Mouse (Mus musculus) layer of hippocampus, adult 18-20 months (tissue): Measurements from ENCODE around the gene Pcgf2. TPM values are rescaled to one million over a fixed set of nuclear protein-coding genes. Genes with fewer than 3 reads are reported as not detected.
"Not testable (repeated sequence)": the region's sequence is repeated elsewhere in the genome, so short reads cannot be mapped to it uniquely, and the experiment has no call there.

Experiments used
- DNase-seq, 2 experiments: peaks; one replicate each; pipeline ENCODE4 v3.0.0; 2022; ENCODE audit warnings: low spot score in 2 of 2
- total RNA-seq, 2 experiments: library from RNA; stranded (reverse); gene quantifications; 2 replicates each; pipeline ENCODE4 v1.2.3; 2021

Pcgf2 gene
- total RNA-seq, 2 experiments from 2014 or later = 21.7 to 24.6 TPM

- no peak for DNase-seq
Measured at GRCm38 (mm10) chr11:97717369-97718280, 17.3 kb upstream of the Pcgf2 start.

DNA sequence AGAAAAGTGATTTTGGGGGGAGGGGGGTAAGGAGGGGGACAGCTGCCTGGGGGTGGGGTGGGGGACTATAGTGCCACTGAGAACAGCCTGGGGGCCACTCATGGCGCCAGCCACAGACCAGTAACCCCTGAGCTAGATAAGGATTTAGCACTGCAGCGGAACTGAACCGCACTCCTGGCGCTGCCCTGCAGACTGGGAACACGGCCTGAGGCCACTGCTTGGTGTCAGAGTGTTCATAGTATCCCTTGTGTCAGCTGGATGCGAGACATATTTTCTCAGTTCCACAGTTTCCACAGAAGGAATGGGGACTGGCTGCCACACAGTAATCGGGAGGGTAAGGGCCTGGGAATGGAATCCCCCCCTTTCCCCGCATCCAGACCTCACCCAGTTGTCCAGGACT is 15.7 kb upstream of the Pcgf2 start:
- DNase-seq = no peak

DNA sequence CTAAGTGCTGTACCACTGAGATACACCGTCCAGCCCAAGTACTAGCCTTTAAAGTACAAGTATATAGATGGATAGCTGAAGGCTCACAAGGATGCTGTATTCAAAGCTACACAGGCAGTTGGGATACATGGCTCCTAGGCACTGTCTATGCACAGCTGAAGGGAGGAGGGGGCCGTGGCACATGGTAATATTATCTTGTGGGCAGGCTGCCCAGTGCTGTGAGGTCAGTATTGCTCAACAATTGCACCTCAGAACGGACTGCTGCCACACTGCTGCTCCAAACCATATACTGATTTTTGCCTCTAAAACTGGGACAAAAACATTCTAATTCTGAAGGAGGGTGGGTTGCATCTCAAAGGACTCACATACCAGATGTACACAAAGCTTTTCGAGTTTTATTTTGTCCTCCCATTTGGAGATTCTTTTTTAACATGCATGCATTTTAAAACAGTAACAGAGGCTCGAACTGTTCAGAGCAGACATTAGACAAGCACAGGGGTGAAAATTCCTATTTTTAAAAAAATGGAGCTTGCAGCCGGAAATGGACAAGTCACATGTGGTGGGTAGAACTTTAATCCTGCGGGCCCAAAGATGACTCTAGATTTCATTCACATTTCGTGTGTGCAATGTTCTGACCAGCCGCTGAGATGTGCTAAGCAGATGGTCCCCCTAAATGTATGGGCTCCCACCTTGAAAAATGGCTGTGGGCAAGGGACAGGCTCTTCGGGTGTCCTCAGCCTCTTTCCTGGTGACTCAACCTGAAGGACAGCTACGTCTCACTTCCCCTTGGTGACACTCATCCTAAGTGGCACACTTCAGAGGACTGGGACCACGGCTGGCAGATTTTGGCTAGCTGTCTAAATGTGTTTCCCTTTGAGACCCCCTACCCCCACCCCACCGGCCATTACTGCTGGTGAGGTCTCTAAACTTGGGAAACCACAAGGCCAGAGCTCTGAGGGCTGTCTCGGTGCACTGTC is 14.8 kb upstream of the Pcgf2 start:
- no peak for DNase-seq

GRCm38 (mm10) chr11:97714356-97714755 is 14.1 kb upstream of the Pcgf2 start:
- DNase-seq = no peak

- no peak for DNase-seq
Measured at GRCm38 (mm10) chr11:97713896-97714295, 13.6 kb upstream of the Pcgf2 start.

GRCm38 (mm10) chr11:97712286-97712685 is 12.0 kb upstream of the Pcgf2 start:
- DNase-seq = no peak

DNA sequence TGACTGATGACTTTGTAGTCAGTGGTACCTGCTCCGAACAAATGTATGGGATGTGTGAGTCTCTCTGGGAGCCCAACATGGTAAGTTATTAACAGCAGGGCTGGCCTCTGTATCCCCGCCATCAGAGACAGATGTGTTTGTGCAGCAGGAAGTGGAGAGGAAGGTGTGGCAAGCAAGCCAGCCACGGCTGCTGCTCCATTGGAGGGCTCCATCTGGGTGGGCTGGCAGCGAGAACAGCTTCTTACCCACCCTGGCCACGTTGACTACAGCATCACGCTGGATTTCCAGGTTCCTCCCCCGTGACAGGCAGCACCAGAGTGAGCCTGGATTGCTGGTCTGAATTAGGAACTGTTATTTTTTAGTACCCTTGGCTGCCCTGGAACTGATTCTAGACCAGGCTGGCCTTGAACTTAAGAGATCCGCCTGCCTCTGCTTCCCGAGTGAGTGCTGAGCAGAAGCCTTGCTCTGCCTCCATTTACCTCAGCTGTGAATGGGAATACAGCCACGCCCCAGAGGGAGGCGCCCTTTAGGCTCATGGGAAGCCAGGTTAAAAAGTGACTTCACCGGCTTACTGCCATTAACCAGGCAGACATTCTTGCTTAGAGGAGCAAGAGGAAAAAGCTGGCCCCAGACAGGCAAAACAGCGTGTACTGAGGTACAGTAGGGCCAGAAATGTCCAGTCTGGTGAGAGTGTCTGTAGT is 11.1 kb upstream of the Pcgf2 start:
- DNase-seq = no peak

DNA sequence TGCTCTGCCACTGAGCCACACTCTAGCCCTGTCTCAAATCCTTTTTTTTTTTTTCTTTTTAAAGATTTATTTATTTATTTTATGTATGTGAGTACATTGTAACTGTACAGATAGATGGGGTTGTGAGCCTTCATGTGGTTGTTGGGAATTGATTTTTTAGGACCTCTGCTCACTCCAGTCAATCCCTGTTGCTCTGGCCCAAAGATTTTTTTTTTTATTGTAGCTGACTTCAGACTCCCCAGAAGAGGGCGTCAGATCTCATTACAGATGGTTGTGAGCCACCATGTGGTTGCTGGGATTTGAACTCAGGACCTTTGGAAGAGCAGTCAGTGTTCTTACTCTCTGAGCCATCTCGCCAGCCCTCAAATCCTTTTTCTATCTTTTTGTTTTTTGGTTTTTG is 9.8 kb upstream of the Pcgf2 start:
- DNase-seq = not testable (repeated sequence)

DNA sequence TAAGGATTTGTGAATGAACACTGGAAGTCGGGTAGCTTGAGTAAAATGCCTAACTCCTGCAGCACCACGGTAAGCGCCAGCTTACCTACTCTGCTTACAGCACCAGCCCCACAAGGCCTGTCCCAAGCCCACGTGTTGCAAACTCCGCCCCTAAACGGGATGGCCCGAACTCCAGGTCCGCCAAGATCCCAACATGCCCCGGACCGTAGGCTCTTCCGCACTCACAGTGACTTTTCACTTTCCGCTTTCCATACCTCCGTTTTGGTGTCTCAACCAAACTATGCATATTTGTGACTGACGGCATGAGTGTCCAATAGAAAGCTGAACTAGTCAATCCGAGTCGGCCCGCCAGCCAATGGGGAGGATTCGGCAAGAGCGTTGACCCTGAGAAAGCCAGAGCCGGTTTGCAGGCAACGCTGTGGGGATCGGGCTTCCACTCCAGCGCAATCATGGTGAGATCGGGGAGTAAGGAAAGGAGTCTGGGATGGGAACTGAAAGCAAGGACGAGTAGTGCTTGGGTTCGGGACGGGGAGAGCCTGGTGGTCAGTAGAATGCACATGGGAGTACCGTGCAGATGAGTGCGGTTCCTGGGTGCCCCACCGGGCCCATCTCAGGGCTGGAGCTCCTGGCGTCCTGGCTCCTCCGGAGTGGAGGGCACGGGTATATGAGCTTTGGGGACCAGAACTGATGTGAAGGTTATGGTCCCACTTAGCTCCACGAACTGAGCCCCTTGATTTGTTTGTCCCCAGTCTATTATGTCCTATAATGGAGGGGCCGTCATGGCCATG is 2.9 kb upstream of the Pcgf2 start, which contains the start of gene Psmb3:
TSS of gene Psmb3 (plus strand) at position 361 of the 788 bp plus-strand sequence.
- peak; percentile 99 to 100 for DNase-seq

DNA sequence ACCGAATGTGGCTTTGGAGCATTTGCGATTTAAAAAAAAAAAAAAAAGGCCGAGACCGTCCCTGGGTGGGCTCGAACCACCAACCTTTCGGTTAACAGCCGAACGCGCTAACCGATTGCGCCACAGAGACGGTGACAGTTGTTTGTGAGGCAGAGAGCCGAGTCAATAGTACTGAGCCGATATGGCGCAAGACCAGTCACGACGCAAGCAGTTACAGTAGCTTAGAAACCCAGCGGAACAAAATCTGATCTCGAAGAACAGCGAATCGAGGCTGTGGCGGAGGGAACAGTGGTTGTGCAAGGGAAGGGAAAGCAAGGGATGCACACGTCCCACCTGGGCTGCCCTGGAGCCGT is 2.1 kb upstream of the Pcgf2 start:
- peak; percentile 85 to 94 for DNase-seq

DNA sequence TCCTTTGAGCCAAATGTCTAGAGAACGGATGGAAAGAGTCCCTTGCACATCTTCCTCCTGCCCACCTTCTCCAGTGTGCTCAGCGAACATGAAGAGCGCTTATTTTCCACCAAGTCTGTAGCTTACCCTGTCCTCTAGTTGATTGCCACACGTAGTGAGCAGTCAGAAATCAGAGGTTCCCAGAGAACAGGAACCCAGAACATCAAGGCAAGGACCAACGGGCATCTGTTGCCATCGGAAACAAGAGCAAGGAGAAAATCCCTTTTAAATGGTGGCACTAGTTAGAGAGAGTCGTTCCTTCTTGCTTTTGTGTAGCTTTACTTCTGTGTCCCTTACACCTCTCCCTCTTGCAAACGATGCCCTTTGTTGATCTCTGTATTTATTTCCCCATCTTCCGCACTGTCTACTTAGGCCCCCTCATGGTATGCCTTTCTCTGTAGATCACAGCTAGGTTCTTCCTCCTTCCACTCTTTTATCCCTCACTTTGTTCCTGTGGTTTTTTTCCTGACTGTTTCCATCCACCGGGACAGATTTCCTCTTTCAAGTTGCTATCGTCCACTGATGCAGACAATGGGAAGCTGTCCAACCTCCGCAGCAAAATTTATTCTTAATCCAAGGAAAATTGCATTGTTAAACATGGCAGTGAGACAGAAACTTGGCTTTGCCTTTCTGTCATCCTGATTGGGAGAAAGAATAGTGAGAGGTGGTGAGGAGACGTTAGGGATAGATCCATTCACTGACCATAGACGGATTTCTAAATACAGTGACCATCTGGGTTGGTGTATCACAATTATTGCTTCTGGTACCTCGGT is 1.5 kb upstream of the Pcgf2 start:
- DNase-seq = no peak

DNA sequence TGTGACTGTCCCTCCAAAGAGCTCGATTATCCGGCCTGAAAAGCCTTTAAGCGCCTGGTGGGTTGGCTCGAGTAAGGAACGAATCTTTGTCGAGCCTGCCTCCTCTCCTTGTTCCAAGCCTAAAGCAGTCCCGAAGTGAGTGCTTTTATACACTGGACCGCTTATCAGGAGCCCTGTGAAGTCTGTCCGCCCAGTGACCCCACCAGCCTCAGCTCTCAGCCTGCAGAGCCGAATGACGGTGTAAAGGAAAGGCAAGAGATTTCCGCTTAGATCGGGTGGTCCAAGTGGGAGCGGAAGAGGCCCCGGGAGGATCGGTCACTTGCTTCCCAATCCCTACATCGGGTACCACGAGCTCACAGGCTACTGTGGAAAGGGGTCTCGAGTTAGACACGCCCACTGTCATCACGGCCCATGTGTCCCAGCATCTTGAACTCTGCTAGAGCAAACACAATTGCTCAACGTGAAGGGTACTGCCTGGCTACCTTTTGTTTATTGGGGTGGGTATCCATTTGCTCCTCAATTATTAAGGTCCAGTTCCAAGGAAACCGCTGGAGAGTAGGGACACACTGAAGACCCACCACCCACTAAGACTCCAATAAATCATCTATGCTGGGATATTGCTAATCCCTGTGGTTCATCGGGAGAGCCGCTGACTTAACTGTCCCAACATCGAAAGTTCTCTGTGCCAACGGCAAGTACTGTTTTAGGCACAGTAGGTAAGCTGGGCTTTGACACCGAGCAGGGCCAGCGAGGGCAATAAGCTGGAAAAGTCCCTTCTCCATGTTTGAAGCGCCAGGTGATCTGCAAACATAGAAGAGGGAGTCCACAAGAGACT is 666 bp upstream of the Pcgf2 start:
- DNase-seq = no peak

DNA sequence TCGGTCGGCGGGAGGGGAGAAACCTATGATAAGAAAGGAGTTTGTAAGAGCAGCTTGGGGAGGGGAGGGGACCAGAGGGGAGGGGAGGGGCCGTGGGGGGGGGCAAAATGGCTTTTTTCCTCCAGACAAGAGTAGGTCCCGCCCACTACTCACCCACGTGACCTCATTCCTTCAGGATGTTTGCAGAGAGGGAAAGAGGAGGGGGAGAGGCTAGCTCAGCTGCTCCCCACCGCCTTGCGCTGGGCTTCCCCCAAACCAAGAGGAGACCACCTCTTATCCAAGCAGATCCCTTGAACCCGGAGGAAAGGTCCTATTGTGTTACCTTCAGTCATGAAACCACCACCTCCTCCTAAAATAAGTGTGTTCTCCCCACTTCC is 683 bp downstream of the Pcgf2 start:
- peak; percentile 67 to 83 for DNase-seq

DNA sequence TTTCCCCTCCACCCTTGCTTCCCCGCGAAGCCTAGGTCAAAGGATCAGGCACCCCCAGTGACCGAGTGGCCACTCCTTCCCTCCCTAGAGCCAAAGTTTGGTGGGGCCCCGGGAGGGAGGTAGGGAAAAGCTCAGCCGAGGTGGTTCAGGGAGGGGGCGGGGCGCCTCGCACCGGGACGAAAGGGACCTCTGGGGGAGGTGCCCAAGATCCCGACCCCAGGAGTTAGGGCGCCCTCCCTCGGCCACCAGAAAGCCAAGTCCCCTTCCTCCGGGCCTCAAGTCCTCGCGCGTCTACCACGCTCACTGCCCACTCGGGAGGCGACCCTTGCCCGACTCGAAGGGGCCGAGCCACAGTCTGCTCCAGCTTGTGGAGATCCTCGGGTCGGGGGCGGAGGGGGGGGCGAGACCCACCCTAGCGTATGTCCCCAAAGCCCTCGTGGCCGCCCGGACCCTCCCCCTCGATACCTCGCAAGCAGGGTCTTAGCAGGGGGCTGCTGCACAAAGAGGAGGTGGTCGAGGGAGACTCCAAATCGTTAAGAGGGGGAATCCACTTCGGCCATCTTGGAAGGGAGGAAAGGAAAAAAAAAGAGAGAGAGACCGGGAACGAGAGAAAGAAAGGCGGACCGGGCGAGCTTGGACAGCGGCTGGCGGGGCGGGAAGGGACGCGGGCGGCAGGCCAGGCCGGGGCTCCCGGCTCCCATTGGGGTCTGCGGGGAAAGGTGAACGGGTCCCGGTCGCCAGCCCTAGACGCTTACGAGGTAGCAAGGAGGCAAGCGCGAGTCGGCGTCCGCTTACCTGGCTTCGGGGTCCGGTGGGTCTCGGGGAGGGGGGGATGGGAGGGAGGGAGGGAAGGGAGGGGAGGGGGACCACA is 1.3 kb downstream of the Pcgf2 start:
- no peak for DNase-seq

- no peak for DNase-seq
Measured at GRCm38 (mm10) chr11:97697891-97698529, 2.3 kb downstream of the Pcgf2 start.

GRCm38 (mm10) chr11:97697199-97697890 is 3.0 kb downstream of the Pcgf2 start:
- no peak for DNase-seq

DNA sequence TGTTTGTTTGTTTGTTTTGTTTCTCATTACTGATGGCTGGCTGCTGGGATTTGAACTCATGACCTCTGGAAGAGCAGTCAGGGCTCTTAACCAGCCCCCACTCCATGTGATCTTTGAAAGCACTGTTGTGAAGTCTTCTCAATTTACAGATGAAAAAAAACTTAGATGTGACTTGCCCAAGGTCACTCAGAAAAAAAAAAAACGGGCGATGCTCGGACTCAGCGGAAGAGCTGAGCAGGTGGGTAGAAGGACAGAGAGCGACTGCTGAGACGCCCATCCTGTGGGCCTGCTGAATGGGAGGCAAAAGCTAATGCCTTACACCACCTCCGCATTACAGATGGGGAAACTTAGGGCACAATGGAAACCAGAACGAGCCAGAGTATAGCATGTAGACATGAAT is 3.6 kb downstream of the Pcgf2 start:
- DNase-seq = no peak
